Mouse (Mus musculus) naive thymus-derived CD4-positive, alpha-beta T cell, adult 2 months (primary cell): Measurements from ENCODE around the gene Gm5129.

Experiments used
- DNase-seq: peaks from one replicate; pipeline ENCODE4 v3.0.0-alpha.2; 2011; ENCODE audit warnings: low read depth

The Gm5129 gene

GRCm38 (mm10) chr5:29725369-29725768 is 10.4 kb downstream of the Gm5129 start:
- DNase-seq, result no peak

GRCm38 (mm10) chr5:29721159-29721558 is 14.6 kb downstream of the Gm5129 start:
- DNase-seq, result no peak

GRCm38 (mm10) chr5:29712906-29713305 is 22.8 kb downstream of the Gm5129 start:
- no peak for DNase-seq

GRCm38 (mm10) chr5:29711631-29712030 is 24.1 kb downstream of the Gm5129 start:
- no peak for DNase-seq

GRCm38 (mm10) chr5:29708258-29708657 is 27.5 kb downstream of the Gm5129 start:
- no peak for DNase-seq

GRCm38 (mm10) chr5:29707241-29707640 is 28.5 kb downstream of the Gm5129 start:
- no peak for DNase-seq

GRCm38 (mm10) chr5:29699520-29700202 is 36.1 kb downstream of the Gm5129 start:
- DNase-seq, result no peak

- no peak for DNase-seq
Observed at GRCm38 (mm10) chr5:29698493-29698892, 37.2 kb downstream of the Gm5129 start.

- DNase-seq, result no peak
Observed at GRCm38 (mm10) chr5:29688352-29688751, 47.4 kb downstream of the Gm5129 start.

GRCm38 (mm10) chr5:29687671-29688070 is 48.1 kb downstream of the Gm5129 start:
- peak; percentile 48 for DNase-seq
